Mouse (Mus musculus) thymus, adult 18-20 months (tissue): ENCODE measurements around the gene Wdr46.
A peak's percentile ranks its signal among the peaks of the same experiment; 100 is the strongest.

Experiments used
- DNase-seq, 2 experiments: peaks; one replicate each; pipeline ENCODE4 v3.0.0; 2022; ENCODE audit warnings: mixed read lengths in 2 of 2

Wdr46 gene

DNA sequence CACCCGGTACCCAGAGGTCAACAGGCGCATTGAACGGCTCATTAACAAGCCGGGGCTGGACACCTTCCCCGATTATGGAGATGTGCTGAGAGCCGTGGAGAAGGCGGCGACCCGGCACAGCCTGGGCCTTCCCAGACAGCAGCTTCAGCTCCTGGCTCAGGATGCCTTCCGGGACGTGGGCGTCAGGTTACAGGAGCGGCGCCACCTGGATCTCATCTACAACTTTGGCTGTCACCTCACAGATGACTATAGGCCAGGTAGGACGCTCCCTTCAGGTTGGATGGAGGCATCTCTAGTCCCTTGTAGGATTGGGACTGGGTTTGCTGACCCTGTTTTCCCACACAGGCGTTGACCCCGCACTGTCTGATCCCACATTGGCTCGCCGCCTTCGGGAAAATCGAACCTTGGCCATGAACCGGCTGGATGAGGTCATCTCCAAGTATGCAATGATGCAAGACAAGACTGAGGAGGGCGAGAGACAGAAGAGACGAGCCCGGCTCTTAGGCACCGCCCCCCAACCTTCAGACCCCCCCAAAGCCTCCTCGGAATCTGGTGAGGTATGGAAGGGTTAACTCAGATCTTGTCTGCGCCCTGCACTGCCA is 28.5 kb upstream of the Wdr46 start:
- no peak for DNase-seq

DNA sequence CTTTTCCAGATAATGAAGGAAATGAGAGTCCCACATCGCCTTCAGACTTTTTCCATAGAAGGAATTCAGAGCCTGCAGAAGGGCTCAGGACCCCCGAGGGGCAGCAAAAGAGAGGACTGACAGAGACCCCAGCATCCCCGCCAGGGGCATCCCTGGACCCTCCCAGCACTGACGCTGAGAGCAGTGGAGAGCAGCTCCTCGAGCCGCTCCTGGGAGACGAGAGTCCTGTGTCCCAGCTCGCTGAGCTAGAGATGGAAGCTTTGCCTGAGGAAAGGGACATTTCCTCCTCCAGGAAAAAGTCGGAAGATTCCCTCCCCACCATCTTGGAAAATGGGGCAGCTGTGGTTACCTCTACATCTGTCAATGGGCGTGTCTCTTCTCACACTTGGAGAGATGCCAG is 27.2 kb upstream of the Wdr46 start:
- no peak for DNase-seq

DNA sequence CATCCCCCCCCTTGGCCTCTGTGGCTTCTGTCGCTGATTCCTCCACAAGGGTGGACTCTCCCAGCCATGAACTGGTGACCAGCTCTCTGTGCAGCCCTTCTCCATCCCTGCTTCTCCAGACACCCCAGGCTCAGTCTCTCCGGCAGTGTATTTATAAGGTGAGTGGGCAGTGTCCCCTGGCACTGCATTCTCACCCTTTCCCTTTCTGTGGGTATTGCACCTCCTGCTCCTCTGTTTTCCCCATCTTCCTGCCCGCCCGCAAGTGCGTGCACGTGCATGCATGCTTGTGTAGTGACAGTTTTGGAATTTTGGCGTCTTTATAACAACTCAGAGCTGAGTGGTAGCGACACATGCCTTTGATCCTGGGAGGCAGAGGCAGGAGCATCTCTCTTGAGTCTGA is 26.6 kb upstream of the Wdr46 start:
- DNase-seq = no peak

DNA sequence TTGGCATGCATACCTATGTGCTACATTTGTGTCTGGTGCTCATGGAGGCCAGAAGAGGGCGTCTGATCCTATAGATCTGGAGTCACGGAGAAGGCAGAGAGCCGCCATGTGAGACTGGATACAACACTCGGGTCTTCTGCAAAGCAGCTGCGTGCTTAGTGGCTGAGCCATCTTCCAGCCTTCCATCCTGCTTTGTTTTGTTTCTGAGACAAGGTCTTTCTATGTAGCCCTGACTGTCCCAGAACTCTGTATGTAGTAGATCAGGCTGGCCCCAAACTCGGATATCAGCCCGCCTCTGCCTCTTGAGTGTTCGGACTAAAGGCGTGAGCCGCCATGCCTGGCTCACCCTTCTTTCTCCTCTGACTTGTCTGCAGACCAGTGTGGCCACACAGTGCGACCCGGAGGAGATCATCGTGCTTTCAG is 25.5 kb upstream of the Wdr46 start:
- DNase-seq = no peak

DNA sequence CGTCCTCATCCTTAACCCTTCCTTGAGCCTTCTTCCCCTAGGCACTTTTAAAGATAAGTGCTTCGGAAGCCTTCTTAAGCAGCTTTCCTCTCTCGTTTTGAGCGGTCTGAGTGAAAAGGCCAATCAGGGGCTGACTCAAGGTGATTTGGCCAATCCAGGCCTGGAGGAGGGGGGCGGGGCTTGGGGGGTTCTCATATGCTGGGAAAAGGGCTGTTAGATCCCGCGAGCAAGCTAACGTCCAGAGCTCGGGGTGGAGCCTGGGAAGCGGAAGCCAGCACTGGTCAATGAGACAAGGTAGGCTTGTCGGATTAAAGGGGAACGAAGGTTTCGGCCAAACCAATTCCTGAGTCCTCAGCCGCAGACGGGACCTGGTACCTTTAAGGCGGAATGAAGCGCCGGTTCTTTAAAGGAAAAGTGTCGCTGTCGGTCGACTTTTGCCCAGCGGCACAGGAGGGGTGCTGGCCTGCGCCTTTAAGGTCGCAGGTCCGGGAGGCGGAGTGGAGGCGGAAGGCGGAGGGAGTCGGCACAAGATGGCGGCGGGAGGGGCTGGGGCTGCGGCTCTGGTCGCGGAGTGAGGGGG is 24.7 kb upstream of the Wdr46 start, which contains the start of the genes Tapbp and Zbtb22:
Gene Tapbp, plus strand, starts transcription at position 229 of the 580 bp plus-strand sequence.
Gene Zbtb22, plus strand, starts transcription at position 234 of the 580 bp plus-strand sequence.
- DNase-seq = peak; percentile 89 to 93

DNA sequence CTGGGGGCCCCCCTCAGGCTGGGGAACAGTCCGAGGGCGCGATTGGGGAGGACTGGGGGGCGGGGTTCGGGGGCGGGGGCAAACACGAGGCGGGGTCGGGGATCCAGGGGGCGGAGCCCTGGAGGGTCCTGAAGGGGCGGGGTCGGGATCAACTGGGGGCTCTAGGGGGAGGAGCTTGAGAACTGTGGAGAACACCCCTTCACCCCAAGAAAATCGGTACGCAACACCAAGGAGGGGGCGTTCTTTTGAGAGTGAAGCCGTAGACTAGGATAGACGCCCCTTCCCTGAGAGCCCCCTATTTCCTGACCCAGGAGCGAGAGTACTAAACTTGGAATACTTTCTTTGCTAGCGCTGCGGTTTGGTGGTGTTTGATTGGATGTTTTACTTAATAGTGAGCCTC is 24.2 kb upstream of the Wdr46 start:
- peak; percentile 52 to 67 for DNase-seq

DNA sequence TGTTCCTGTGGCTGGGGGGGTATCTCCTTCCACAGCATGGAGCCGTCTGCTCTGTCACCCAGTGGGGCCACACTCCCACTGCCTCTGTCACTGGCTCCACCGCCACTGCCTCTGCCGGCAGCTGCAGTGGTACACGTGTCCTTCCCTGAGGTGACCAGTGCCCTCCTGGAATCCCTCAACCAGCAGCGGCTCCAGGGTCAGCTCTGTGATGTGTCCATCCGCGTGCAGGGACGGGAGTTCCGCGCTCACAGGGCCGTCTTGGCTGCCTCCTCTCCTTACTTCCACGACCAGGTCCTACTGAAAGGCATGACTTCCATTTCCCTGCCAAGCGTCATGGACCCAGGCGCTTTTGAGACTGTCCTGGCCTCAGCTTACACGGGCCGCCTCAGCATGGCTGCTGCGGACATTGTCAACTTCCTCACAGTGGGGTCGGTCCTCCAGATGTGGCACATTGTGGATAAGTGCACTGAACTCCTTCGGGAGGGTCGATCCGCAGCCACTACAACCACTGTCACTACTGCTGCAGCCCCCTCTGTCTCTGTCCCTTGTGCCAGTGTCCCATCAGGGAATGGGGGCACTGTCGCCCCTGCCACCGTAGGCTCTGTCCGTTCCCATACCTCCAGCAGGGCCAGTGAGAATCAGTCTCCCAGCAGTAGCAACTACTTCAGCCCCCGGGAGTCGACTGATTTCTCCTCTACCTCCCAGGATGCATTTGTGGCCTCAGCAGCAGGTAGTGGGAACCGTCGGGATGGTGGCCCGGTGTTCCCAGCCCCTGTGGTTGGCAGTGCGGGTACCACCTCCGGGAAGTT is 23.4 kb upstream of the Wdr46 start:
- DNase-seq = no peak

DNA sequence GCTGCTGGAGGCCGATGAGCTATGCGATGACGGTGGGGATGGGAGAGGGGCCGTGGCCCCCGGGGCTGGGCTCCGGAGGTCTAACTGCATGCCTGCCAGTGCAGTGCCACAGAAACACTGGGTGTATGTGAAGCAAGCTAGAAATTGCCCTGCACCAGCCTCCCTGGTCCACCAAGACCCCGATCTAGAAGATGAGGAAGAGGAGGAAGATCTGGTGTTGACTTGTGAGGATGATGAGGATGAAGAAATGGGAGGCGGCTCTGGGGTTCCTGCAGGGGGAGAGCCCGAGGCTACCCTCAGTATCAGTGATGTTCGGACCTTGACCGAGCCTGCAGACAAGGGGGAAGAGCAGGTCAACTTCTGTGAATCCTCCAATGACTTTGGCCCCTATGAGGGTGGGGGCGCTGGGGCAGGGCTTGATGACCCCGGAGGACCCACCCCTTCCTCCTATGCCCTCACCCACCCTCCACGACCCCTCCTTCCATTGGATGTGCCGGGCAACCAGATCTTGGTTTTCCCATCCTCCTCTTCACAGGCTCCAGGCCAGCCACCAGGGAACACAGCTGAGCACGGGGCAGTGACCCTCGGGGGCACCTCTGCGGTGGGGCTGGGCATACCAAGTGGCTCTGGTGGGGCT is 22.7 kb upstream of the Wdr46 start:
- no peak for DNase-seq

DNA sequence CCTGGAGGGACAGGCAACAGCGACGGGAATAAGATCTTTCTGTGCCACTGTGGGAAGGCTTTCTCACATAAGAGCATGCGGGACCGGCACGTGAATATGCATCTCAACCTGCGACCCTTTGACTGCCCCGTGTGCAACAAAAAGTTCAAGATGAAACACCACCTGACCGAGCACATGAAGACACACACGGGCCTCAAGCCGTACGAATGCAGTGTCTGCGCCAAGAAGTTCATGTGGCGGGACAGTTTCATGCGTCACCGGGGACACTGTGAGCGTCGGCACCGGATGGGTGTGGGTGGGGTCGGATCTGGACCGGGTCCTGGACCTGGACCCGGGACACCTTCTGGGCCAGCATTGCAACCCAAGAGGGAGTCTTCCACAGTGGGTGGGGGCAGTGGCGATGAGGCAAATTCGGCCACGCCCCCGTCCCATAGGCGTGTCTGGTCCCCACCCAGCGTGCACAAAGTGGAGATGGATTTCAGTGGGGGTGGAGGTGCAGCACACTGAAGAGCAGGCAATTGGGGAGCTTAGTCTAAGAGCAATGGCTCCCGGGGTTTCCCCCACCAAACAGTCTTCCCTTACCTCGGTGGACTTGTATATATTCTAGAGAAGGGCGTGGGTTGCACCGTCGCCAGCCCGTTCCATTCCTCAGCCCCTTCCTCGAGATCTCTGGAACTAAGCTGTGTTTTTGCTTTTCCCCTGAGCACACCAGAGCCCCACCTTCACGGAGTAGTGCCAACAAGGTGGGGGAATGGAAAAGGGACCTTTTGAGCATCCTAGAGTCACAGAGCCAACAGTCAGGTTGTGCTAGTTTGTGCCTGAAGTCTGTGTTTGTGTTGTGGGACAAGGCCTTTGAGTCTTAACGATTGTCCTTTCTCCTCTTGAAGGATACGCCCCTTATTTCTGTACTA is 21.9 kb upstream of the Wdr46 start:
- DNase-seq = peak in 1 of 2 experiments; percentile 11

DNA sequence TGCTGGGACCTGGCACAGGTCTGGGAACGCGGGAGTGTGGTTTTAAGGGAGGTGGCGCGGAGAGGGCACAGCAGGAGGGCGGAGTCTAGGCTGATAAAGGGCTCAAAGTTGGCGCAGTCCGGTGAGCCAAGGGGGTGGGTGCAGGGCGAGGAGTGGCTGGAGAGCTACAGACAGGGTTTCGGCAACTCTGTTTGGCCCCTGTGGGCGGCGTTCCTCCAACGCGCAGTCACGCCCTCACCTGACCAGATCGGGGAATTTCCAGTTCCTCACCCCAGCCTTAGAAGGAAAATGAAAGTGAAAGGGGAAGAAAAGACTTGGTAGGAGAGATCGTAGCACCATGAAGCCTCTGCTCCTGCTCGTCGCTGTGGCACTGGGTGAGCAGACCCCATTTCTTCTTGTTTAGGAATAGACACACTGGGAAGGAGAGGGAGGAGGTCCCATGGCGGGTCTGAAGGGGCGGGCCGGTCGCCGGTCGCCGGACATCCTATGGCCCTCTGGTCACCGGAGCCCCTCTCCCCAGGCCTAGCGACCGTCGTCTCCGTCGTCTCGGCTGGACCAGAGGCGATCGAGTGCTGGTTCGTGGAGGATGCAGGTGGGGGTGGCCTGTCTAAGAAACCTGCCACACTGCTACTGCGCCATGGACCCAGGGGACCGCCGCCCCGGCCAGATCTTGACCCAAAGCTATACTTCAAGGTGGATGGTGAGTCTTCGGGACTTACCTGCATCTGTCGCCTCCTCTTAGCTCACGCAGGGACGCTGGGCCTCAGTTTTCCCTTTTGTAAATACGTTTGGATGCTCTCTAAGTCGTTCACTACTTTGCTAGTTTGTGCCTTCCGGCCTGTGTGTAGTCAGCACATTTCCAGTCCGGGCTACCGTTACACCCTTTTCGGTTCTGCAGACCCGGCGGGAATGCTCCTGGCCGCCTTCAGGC is 20.8 kb upstream of the Wdr46 start:
- peak; percentile 64 to 79 for DNase-seq

DNA sequence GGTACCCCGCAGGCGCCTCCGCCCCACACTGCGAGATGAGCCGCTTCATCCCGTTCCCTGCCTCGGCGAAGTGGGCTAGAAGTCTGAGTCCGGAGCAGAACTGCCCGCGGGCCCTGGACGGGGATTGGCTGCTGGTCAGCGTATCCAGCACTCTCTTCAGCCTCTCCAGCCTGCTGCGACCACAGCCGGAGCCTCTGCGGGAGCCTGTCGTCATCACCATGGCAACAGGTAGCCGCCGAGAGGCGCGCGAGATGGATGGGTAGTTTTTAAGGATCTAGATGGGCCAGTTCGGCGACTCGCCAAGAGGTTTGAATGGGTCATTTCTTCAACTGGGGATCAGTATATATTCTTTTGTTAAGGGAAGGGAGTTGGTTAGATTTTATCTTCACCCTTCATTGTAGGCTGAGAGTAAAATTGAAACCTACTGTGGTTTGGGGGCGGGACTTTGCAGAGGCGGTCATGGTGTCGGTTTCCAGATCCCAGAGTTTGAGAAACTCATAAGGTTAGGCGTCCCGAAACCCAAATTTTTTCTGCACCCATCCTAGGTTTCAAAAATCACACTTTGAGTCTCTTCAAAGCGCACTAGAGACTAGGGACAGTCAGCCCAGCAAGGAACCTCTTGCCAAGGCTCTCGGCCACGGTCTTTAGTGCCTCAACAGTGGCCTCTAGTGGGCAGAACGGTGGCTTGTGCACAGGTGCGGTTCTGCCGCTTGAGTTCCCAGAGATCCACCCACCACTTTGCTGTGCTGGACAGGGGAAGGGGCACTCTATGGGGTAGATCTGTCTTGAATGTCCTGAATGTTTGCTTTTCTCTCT is 20.0 kb upstream of the Wdr46 start:
- peak; percentile 65 to 76 for DNase-seq

DNA sequence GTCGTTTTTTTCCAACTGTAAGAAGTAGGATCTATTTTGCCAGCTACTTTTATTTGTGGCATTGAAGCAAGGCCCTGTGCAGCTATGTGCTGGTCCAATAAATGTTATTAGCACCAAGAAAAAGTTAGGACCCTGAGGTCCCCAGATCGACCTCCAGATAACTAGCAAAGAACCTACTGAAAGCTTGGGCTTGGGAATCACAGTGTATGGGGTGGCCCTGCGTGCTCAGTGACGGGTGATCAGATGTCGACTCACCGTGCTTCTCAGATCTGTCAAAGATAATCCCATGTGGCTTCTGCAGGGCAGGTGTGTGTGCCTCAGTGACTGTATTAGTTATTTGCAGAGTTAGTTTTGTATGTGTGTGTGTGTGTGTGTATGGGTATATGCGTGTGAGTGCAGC is 19.1 kb upstream of the Wdr46 start:
- DNase-seq = no peak

DNA sequence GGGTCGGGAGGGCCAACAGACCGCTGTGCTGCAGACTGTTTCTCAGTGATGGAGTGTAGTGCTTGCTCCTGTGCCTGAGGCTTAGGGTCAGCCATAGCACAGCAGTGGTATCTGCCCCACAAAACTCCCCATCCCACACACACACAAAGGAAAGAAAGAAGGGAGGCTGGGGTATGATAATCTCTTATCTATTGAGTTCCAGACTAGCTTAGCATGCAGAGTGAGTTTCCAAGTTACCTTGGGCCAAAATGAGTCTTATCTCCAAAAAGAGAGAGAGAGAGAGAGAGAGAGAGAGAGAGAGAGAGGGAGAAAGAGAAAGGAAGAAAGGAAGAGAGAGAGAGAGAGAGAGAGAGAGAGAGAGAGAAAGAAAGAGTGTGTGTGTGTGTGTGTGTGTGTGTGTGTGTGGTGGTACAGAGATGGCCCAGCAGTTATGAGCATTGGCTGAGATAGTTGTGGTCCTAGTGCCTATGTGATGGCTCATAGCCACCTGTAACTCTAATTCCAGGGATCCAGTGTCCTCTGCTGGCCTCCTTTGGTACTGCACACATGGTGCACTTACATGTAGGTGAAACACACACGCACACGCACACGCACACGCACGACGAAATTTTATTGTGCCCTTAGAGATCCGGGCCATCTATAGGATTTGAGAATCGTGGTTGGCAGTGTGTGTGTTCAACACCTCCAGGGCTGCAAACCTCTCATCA is 15.7 kb upstream of the Wdr46 start:
- DNase-seq = no peak

DNA sequence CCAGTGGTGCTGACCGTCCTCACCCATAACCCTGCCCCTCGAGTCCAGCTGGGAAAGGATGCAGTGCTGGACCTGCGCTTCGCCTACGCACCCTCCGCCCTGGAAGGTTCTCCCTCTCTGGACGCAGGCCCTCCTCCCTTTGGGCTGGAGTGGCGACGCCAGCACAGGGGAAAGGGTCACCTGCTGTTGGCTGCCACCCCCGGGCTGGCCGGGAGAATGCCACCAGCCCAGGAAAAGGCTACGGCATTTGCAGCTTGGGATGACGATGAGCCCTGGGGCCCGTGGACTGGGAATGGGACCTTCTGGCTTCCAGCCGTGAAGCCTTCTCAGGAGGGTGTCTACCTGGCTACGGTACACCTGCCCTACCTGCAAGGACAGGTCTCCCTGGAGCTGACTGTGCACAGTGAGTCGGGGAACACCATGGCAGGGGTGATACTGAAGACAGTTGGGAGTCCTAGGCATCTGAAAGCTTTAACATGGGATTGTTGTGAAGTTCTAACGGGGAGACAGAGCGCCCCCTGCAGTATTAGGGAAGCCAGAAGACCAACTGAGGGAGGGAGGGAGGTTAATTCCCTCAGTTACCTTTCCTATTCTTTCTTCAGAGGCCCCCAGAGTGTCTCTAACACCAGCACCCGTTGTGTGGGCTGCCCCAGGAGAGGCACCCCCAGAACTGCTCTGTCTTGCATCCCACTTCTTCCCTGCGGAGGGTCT is 14.9 kb upstream of the Wdr46 start:
- DNase-seq = no peak

DNA sequence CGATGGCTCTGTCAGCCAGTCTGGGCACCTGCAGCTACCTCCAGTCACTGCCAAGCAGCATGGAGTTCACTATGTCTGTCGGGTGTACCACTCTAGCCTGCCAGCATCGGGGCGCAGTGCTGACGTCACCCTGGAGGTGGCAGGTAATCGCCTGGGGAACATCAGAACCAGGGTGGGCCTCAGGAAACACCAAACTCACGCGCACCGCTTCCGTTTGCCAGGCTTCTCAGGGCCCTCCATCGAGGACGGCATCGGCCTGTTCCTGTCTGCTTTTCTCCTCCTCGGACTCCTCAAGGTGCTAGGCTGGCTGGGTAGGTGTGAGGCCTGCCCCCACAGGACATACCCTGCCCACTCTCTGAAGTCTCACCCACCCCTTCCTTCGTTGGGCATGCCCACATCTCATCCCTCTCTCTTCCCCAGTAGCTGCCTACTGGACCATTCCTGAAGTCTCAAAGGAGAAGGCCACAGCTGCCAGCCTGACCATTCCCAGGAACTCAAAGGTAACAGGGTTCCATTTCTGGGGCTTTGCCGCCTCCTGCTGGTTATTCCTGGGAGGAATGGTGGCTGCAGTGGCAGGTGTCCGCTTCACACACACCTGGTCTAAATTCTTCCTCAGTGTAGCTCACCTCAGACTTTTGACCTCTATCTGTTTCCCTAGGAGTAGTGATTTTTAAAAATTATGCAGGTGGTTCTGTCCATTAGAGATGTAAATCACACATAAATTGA is 14.1 kb upstream of the Wdr46 start:
- no peak for DNase-seq

DNA sequence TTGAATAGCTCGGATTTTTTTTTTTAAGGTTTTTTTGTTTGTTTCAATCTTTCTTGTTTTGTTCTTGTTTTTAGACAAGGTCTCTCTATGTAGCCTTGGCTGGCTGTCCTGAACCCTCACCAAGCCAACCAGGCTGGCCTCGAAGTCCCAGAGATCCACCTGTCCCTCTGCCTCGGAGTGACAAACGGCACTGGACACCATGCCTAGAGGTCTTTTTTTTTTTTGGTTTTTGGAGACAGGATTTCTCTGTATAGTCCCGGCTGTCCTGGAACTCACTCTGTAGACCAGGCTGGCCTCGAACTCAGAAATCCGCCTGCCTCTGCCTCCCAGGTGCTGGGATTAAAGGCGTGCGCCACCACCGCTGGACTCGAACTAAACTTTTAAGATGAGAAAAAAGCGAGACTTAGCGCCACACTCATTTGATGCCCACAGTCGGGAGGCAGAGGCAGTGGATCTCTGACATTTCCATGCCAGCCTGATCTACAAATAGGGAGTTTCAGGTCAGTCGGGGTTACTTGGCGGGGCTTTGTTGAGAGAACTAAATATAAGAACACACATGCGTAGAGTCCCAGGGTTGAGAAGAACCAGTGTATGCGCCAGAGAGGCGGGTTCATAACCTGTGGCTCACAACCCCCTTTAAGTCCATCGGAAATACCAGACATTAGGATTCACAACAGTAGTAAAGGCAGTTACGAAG is 12.1 kb upstream of the Wdr46 start:
- DNase-seq = peak in 1 of 2 experiments; percentile 6
